Mouse (Mus musculus) ES-E14 (cell line): Measurements from ENCODE around the gene Hmgb2.

ENCODE experiments used
- HCFC1 ChIP-seq: IDR thresholded peaks from 2 replicates; pipeline ENCODE4 v1.6.1; 2012; ENCODE audit warnings: low read length, inconsistent platforms, borderline replicate concordance; ENCODE audit not compliant: insufficient read depth
- ZNF384 ChIP-seq: IDR thresholded peaks from 2 replicates; pipeline ENCODE4 v1.6.1; 2012; ENCODE audit warnings: low read depth, low read length, inconsistent platforms

GRCm38 (mm10) chr8:57480606-57481005 is 31.1 kb upstream of the Hmgb2 start:
- TF ChIP-seq ZNF384 (no peak), HCFC1 (no peak)
